10 mouse cellular contexts compared by ENCODE assay signal in the genomic region with DNA sequence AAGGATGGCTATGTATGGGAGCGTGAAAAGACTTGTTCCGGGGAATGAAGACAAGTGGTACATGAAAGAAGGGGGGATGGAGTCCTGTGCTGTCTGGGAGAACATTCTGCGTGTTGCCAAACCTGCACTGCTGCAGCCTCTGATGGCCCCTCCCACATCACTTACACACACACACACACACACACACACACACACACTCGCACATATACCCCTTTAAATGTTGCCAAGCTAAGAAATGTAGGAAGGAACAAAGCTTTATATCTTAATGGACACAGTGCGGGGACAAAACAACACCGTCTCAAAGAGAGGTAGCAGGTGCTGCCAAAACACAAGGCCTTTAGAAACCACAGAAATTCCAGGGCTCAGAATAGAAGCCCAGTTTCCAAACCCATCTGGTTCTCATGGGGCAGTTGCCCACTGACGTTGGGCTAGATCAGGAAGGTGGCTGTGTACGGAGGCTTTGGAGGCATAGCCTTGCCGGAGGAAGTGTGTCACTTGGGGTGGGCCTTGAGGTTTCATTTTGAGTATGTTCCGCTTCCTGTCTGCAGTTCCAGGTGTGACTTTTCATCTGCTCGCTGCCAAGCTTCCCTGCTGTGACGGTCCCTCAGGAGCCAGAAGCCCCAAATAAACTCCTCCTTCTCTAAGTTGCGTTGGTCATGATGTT. TPM values are rescaled to one million over a fixed set of nuclear protein-coding genes. Genes with fewer than 3 reads are reported as not detected.
DNase-seq lines count a peak whose midpoint lies in the region; ATAC-seq lines count a peak whose summit lies in the region.
"Had no signal": no experiment of that assay in that cellular context is flagged by ENCODE, and none has a peak within 500 bp of the region (broad histone marks: within the 10 kb centered on the region; RNA-seq: fewer than 3 reads in every experiment).

No protein-coding gene starts in this region.

- no peak overlapping the region for H3K9ac ChIP-seq in intestine, embryonic 14.5 days (ENCODE audit: low read length)
- H3K9ac ChIP-seq in intestine, embryonic 16.5 days (ENCODE audit: low read depth, low read length), result no peak overlapping the region
- H3K9ac ChIP-seq: liver, embryonic 13.5 days had no signal

- ATAC-seq in intestine, embryonic 14.5 days (replicated peaks; ENCODE audit: low FRiP score, low TSS enrichment, low read depth), result 0 out of 2 replicates have a peak, but pooled peaks have one; percentile 3
- no peak for ATAC-seq in intestine, embryonic 16.5 days
- peak; percentile 100 for ATAC-seq in activated CD4-positive, CD25-positive, alpha-beta regulatory T cell, adult 4 months
- peak; percentile 99 for ATAC-seq in inflammation-experienced regulatory T-cells, adult 6 months

- H3K4me2 ChIP-seq in intestine, embryonic 14.5 days (ENCODE audit: low read length), result no peak overlapping the region
- no peak overlapping the region for H3K4me2 ChIP-seq in intestine, embryonic 16.5 days (ENCODE audit: low read depth, low read length)
- H3K4me2 ChIP-seq: liver, embryonic 13.5 days had no signal

- no peaks in the 10 kb centered on the region for H3K36me3 ChIP-seq in intestine, embryonic 14.5 days (ENCODE audit: control insufficient read depth, insufficient read depth, low read length)
- H3K36me3 ChIP-seq in intestine, embryonic 16.5 days (ENCODE audit: control insufficient read depth, insufficient read depth, low read length), result no peaks in the 10 kb centered on the region
- H3K36me3 ChIP-seq: liver, embryonic 13.5 days had no signal

- no peak for DNase-seq in intestine, embryonic 14.5 days (ENCODE audit: low spot score)
- peak; percentile 62 to 64 for DNase-seq in spleen, postnatal 36 days (ENCODE audit: low spot score in 2 of 2)
- no peak for DNase-seq in layer of hippocampus, postnatal 14 days (ENCODE audit: low spot score in 2 of 2)
- DNase-seq in adrenal gland, postnatal 25 days, result no peak
- no peak for DNase-seq in urinary bladder, postnatal 25 days (ENCODE audit: low spot score)
- DNase-seq: embryo, embryonic 11 days; liver, embryonic 13.5 days had no signal

- no peak overlapping the region for H3K27ac ChIP-seq in intestine, embryonic 14.5 days (ENCODE audit: low read depth)
- no peak overlapping the region; the same call in 1 of the 2 replicates for H3K27ac ChIP-seq in intestine, embryonic 16.5 days (ENCODE audit: low read length)
- H3K27ac ChIP-seq: liver, embryonic 13.5 days had no signal

- 72% methylated on average over 13 of the region's 13 CpGs for WGBS in intestine, embryonic 14.5 days
- 69% methylated on average over 13 of the region's 13 CpGs for WGBS in intestine, embryonic 16.5 days

- peaks cover 13% of the 10 kb centered on the region for H3K4me1 ChIP-seq in intestine, embryonic 14.5 days (replicated peaks; ENCODE audit: control insufficient read depth, insufficient read depth, low read length)
- H3K4me1 ChIP-seq in intestine, embryonic 16.5 days (ENCODE audit: control insufficient read depth, insufficient read depth, low read length), result peaks cover 10% of the 10 kb centered on the region; the same call in 1 of the 2 replicates
- H3K4me1 ChIP-seq: liver, embryonic 13.5 days had no signal

- no peak overlapping the region for H3K4me3 ChIP-seq in intestine, embryonic 14.5 days (ENCODE audit: low read depth, low read length)
- H3K4me3 ChIP-seq in intestine, embryonic 16.5 days (ENCODE audit: low read length), result no peak overlapping the region
- H3K4me3 ChIP-seq: liver, embryonic 13.5 days had no signal

- H3K27me3 ChIP-seq in intestine, embryonic 14.5 days (replicated peaks; ENCODE audit: control insufficient read depth, insufficient read depth, low read length), result no peaks in the 10 kb centered on the region
- no peaks in the 10 kb centered on the region for H3K27me3 ChIP-seq in intestine, embryonic 16.5 days (replicated peaks; ENCODE audit: control insufficient read depth, insufficient read depth, low read length)
- H3K27me3 ChIP-seq: liver, embryonic 13.5 days had no signal

- H3K9me3 ChIP-seq in intestine, embryonic 14.5 days (ENCODE audit: control insufficient read depth, low read length), result no peaks in the 10 kb centered on the region
- no peaks in the 10 kb centered on the region for H3K9me3 ChIP-seq in intestine, embryonic 16.5 days (ENCODE audit: control insufficient read depth, low read length)
- H3K9me3 ChIP-seq: liver, embryonic 13.5 days had no signal

RNA-seq across cellular contexts. Expression of a gene that starts 28.5 kb away (rescaled TPM):
- polyA plus RNA-seq in intestine, embryonic 14.5 days (2014; fragmentation: Nextera tagmentation; extraction: Ambion mirVana), result 1.0 and 1.4 TPM in 2 replicates
- 0.62 and 0.73 TPM in 2 replicates for polyA plus RNA-seq in intestine, embryonic 16.5 days (2015; fragmentation: Nextera tagmentation; extraction: Ambion mirVana)
- polyA plus RNA-seq in activated CD4-positive, CD25-positive, alpha-beta regulatory T cell, adult 4 months (2017; shearing (Covaris generic)), result under 1 TPM; 0.14 to 0.19 TPM
- polyA plus RNA-seq in inflammation-experienced regulatory T-cells, adult 6 months (2017; shearing (Covaris generic)), result under 1 TPM in 2 of 3 experiments, not detected in 1; 0.14 to 0.51 TPM
- 10 to 100 TPM; 19.5 to 21.4 TPM for total RNA-seq in layer of hippocampus, postnatal 14 days (2021)
- total RNA-seq in adrenal gland, postnatal 25 days (2021), result 0.21 and 0.67 TPM in 2 replicates

RNA-seq across cellular contexts. Expression of a gene that starts 41.3 kb away (rescaled TPM):
- 0.12 and 0.28 TPM in 2 replicates for polyA plus RNA-seq in intestine, embryonic 14.5 days (2014; fragmentation: Nextera tagmentation; extraction: Ambion mirVana)
- 0.99 and 1.2 TPM in 2 replicates for polyA plus RNA-seq in intestine, embryonic 16.5 days (2015; fragmentation: Nextera tagmentation; extraction: Ambion mirVana)
- polyA plus RNA-seq in activated CD4-positive, CD25-positive, alpha-beta regulatory T cell, adult 4 months (2017; shearing (Covaris generic)), result not detected
- not detected for polyA plus RNA-seq in inflammation-experienced regulatory T-cells, adult 6 months (2017; shearing (Covaris generic))
- total RNA-seq in layer of hippocampus, postnatal 14 days (2021), result under 1 TPM; 0.51 to 0.69 TPM
- 2.3 and 4.5 TPM in 2 replicates for total RNA-seq in adrenal gland, postnatal 25 days (2021)

RNA-seq across cellular contexts. Expression of a gene that starts 41.7 kb away (rescaled TPM):
- polyA plus RNA-seq in intestine, embryonic 14.5 days (2014; fragmentation: Nextera tagmentation; extraction: Ambion mirVana), result 36.5 and 39.8 TPM in 2 replicates
- 51.4 and 52.3 TPM in 2 replicates for polyA plus RNA-seq in intestine, embryonic 16.5 days (2015; fragmentation: Nextera tagmentation; extraction: Ambion mirVana)
- polyA plus RNA-seq in activated CD4-positive, CD25-positive, alpha-beta regulatory T cell, adult 4 months (2017; shearing (Covaris generic)), result 10 to 100 TPM; 57.1 to 59.9 TPM
- 10 to 100 TPM; 58.2 to 69.1 (median 59.0) TPM for polyA plus RNA-seq in inflammation-experienced regulatory T-cells, adult 6 months (2017; shearing (Covaris generic))
- total RNA-seq in layer of hippocampus, postnatal 14 days (2021), result 1 to 10 TPM; 4.6 to 6.8 TPM
- 45.9 and 48.6 TPM in 2 replicates for total RNA-seq in adrenal gland, postnatal 25 days (2021)

RNA-seq across cellular contexts. Expression of a gene that starts 48.6 kb away (rescaled TPM):
- 4.1 and 5.1 TPM in 2 replicates for polyA plus RNA-seq in intestine, embryonic 14.5 days (2014; fragmentation: Nextera tagmentation; extraction: Ambion mirVana)
- polyA plus RNA-seq in intestine, embryonic 16.5 days (2015; fragmentation: Nextera tagmentation; extraction: Ambion mirVana), result 2.7 and 2.8 TPM in 2 replicates
- polyA plus RNA-seq in activated CD4-positive, CD25-positive, alpha-beta regulatory T cell, adult 4 months (2017; shearing (Covaris generic)), result 1 to 10 TPM; 4.9 to 8.4 TPM
- polyA plus RNA-seq in inflammation-experienced regulatory T-cells, adult 6 months (2017; shearing (Covaris generic)), result 1 to 10 TPM in 2 of 3 experiments, under 1 TPM in 1; 0.53 to 3.8 (median 3.5) TPM
- 10 to 100 TPM; 22.0 to 23.4 TPM for total RNA-seq in layer of hippocampus, postnatal 14 days (2021)
- total RNA-seq in adrenal gland, postnatal 25 days (2021), result 12.5 and 15.9 TPM in 2 replicates

Comparison
In these comparisons a context has a peak if more than half of its experiments do, and no peak if none do; other contexts are left out.
1. DNase-seq: peak in spleen, postnatal 36 days (2 of 2); none in intestine, embryonic 14.5 days (single experiment), layer of hippocampus, postnatal 14 days (0 of 2), adrenal gland, postnatal 25 days (single experiment) and urinary bladder, postnatal 25 days (single experiment).